Mouse (Mus musculus) midbrain, embryonic 16.5 days (tissue): Measurements from ENCODE around the gene Plxnd1. TPM values are rescaled to one million over a fixed set of nuclear protein-coding genes. Genes with fewer than 3 reads are reported as not detected.

ENCODE experiments used
- ATAC-seq: fragments of 200-750 bp; cut with Nextera tagmentation; 2 replicates; pipeline ENCODE4 v1.8.0; 2017; ENCODE audit warnings: moderate TSS enrichment
- H3K27ac ChIP-seq: fragments of 300-500 bp; sonication (generic); 2 replicates; pipeline ENCODE4 v1.5.1; 2014; ENCODE audit warnings: mild to moderate bottlenecking, low read length, mixed read lengths
- H3K27me3 ChIP-seq: fragments of 300-500 bp; sonication (generic); 2 replicates; pipeline ENCODE4 v1.6.1; 2014; ENCODE audit warnings: low read depth, low read length, mixed read lengths; ENCODE audit not compliant: control insufficient read depth, insufficient read depth
- H3K36me3 ChIP-seq: fragments of 300-500 bp; sonication (generic); 2 replicates; pipeline ENCODE4 v1.6.1; 2014; ENCODE audit warnings: mild to moderate bottlenecking, low read length, moderate library complexity, mixed read lengths; ENCODE audit not compliant: control insufficient read depth, insufficient read depth
- H3K4me1 ChIP-seq: fragments of 300-500 bp; sonication (generic); 2 replicates; pipeline ENCODE4 v1.6.1; 2014; ENCODE audit warnings: mild to moderate bottlenecking, low read length, mixed read lengths; ENCODE audit not compliant: control insufficient read depth, insufficient read depth
- H3K4me2 ChIP-seq: fragments of 300-500 bp; sonication (generic); 2 replicates; pipeline ENCODE4 v1.6.1; 2014; ENCODE audit warnings: mild to moderate bottlenecking, low read length, mixed read lengths
- H3K4me3 ChIP-seq: fragments of 300-500 bp; sonication (generic); 2 replicates; pipeline ENCODE4 v1.5.1; 2014; ENCODE audit warnings: low read depth, mild to moderate bottlenecking, low read length, moderate library complexity, mixed read lengths
- H3K9ac ChIP-seq: fragments of 300-500 bp; sonication (generic); 2 replicates; pipeline ENCODE4 v1.6.1; 2014; ENCODE audit warnings: low read depth, low read length, mixed read lengths
- H3K9me3 ChIP-seq: fragments of 300-500 bp; sonication (generic); replicated peaks from 2 replicates; pipeline ENCODE4 v1.6.1; 2014; ENCODE audit warnings: mild to moderate bottlenecking, low read length, mixed read lengths; ENCODE audit not compliant: control insufficient read depth, poor library complexity, severe bottlenecking
- WGBS: fragments of 180-500 bp; shearing (Covaris S2); extraction: QIAGEN DNeasy Blood & Tissue Kit; methylation state at CpG from one replicate; pipeline ENCODE4 v1.1.7; 2014; 5-methylcytosine and 5-hydroxymethylcytosine counted together
- polyA plus RNA-seq: library from polyadenylated mRNA; unstranded; fragments of >200 nt; fragmentation: Nextera tagmentation; extraction: Ambion mirVana; gene quantifications from 2 replicates; pipeline ENCODE4 v1.2.1, GENCODE M21; 2015

The Plxnd1 gene
- polyA plus RNA-seq, 1 experiment from 2014 or later = 7.5 TPM

GRCm38 (mm10) chr6:115957681-115958080 is 37.1 kb downstream of the Plxnd1 start:
- 41% methylated on average over 6 of the region's 6 CpGs for WGBS

GRCm38 (mm10) chr6:115956922-115957601 is 37.7 kb downstream of the Plxnd1 start:
- no peaks in the 10 kb centered on the region for H3K9me3 ChIP-seq
- H3K4me3 ChIP-seq = no peak overlapping the region
- WGBS = 39% methylated on average over 15 of the region's 16 CpGs
- H3K27ac ChIP-seq = no peak overlapping the region
- no peaks in the 10 kb centered on the region for H3K36me3 ChIP-seq
- no peak overlapping the region for H3K9ac ChIP-seq
- ATAC-seq = no peak; the same call in 1 of the 2 replicates
- peaks cover 6% of the 10 kb centered on the region; the same call in 1 of the 2 replicates for H3K4me1 ChIP-seq
- H3K27me3 ChIP-seq = no peaks in the 10 kb centered on the region
- H3K4me2 ChIP-seq = no peak overlapping the region

More at GRCm38 (mm10) chr6:115957681-115958080, 37.1 kb downstream of the Plxnd1 start:
- H3K4me2 ChIP-seq = no peak overlapping the region
- no peak overlapping the region for H3K4me3 ChIP-seq
- H3K9ac ChIP-seq = no peak overlapping the region
- H3K9me3 ChIP-seq = no peaks in the 10 kb centered on the region
- H3K27me3 ChIP-seq = no peaks in the 10 kb centered on the region
- H3K4me1 ChIP-seq = peaks cover 6% of the 10 kb centered on the region; the same call in 1 of the 2 replicates
- no peak for ATAC-seq
- no peaks in the 10 kb centered on the region for H3K36me3 ChIP-seq
- no peak overlapping the region for H3K27ac ChIP-seq

DNA sequence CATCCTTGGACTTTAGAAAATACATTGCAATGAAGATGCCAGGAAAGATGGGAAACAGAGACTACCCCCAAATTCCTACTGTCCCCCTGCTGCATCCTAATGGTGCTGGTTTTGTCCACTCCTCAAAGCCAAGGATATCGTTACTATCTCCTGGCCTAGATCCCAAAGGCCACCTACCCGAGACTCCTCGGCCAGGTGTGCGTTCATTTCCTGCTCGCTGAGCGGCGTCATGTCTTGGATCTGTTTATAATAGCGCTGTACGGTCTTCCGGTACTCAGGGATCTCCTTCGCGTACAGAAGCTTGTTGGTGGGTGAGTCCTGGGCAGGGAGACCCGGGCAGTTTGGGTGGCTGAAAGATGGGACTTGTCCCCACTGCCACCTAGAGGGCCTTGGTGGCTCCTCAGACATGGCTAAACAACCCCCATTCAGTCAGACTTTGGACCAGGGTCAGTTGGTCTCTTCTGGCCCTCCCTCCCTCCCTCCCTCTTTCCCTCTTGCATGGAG is 38.3 kb downstream of the Plxnd1 start:
- Histone ChIP-seq H3K4me3 (no peak overlapping the region), H3K9me3 (no peaks in the 10 kb centered on the region), H3K27me3 (no peaks in the 10 kb centered on the region), H3K4me2 (no peak overlapping the region), H3K36me3 (no peaks in the 10 kb centered on the region), H3K4me1 (peaks cover 6% of the 10 kb centered on the region; the same call in 1 of the 2 replicates), H3K9ac (no peak overlapping the region), H3K27ac (no peak overlapping the region)
- no peak for ATAC-seq
- 89% methylated on average over 13 of the region's 13 CpGs for WGBS

- H3K4me2 ChIP-seq = no peak overlapping the region
- no peak for ATAC-seq
- no peaks in the 10 kb centered on the region for H3K9me3 ChIP-seq
- H3K27ac ChIP-seq = no peak overlapping the region
- peaks cover 6% of the 10 kb centered on the region; the same call in 1 of the 2 replicates for H3K4me1 ChIP-seq
- H3K4me3 ChIP-seq = no peak overlapping the region
- 85% methylated on average over 11 of the region's 11 CpGs for WGBS
- no peaks in the 10 kb centered on the region for H3K27me3 ChIP-seq
- H3K9ac ChIP-seq = no peak overlapping the region
- no peaks in the 10 kb centered on the region for H3K36me3 ChIP-seq
Observed at GRCm38 (mm10) chr6:115955664-115956063, 39.1 kb downstream of the Plxnd1 start.

DNA sequence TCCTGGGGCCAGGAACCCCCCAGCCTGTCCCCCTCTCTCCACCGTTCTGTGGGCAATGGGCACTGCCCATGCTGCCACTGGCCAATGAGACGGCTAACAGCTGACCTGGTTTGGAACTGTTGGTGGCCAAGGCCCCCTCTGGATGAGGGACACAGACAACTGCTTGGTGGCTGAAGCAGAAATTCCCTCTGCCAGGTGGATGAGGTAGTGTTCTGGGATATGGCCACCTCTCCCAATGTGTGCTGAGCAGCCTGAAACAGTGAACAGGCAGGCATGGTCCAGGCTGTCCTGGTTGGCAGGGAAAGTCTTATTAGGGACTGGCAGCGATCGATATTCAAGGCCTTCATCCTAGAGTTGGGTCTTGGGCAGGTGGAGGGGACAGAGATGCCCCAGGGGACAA is 39.6 kb downstream of the Plxnd1 start:
- WGBS = 82% methylated on average over 4 of the region's 4 CpGs
- Histone ChIP-seq H3K4me1 (peaks cover 6% of the 10 kb centered on the region; the same call in 1 of the 2 replicates), H3K27ac (no peak overlapping the region), H3K4me3 (no peak overlapping the region), H3K9ac (no peak overlapping the region), H3K4me2 (no peak overlapping the region), H3K36me3 (no peaks in the 10 kb centered on the region), H3K27me3 (no peaks in the 10 kb centered on the region), H3K9me3 (no peaks in the 10 kb centered on the region)
- no peak for ATAC-seq

DNA sequence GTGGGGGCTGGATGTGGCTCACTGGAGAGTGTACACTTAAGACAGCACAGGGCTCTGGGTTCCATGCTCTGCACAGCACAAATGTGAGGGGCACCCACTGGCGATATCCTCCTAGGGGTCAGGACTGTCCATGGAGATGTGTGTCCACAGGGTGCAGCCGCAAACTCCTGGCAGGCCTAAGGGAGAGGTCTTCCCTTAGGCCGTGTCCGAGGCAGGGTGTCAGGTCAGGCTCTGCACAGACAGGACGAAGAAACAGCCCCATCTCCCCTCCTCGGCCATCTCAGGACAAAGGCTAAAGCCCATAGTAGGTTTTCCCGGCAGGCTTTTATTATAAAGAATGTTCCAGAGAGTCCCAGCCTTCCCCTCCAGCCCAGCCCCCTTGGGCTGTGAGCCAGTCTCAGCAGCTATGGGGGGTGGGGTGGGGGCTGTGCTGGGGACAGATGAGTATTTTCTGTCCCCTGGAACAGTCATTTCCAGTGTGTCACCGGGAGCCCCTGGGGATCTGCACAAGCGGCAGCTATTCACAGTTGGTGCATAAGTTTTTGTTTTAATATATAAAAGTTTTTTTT is 40.2 kb downstream of the Plxnd1 start:
- Histone ChIP-seq H3K9me3 (no peaks in the 10 kb centered on the region), H3K36me3 (no peaks in the 10 kb centered on the region), H3K4me3 (no peak overlapping the region), H3K9ac (no peak overlapping the region), H3K27ac (no peak overlapping the region), H3K4me1 (peaks cover 6% of the 10 kb centered on the region; the same call in 1 of the 2 replicates), H3K4me2 (no peak overlapping the region), H3K27me3 (no peaks in the 10 kb centered on the region)
- ATAC-seq = no peak
- 66% methylated on average over 9 of the region's 9 CpGs for WGBS

DNA sequence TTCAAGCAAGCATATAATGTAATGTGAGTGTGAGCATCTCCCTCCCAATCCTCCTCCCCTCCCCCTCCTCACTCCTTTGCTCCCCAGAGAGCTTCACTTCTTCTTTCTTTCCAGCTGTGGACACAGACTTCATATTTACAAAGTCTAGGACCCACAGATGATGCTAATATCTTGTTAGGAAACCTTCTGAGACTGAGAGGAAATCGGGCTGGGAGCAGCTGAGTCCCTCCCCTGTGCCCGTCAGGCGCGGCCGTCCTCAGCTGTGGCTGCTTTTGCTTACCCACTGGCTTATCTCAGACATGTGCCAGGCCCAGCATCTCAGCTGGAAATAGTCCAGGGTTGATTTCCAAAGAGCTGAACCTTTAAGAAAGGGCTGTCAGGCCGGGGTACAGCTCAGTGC is 48.4 kb downstream of the Plxnd1 start:
- ATAC-seq = 0 out of 2 replicates have a peak, but pooled peaks have one; percentile 39
- 50% methylated on average over 6 of the region's 6 CpGs for WGBS

DNA sequence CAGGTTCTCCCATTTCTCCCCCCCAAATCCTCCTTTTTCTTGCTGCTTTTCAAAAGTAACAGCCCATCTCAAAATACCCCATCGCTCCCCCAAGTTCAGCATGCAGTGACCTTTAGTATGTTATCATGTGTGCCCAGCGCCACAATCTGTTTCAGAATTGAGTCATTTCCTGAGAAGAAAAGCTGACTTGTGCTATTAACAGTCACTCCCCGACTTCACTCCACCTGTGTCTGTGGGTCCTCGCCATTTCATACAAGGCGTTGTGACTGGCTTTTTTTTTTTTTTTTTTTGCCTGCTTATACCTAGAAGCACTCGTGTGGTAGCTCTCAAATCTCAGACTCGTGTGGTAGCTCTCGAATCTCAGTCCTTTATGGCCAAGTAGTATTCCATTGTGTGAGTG is 49.2 kb downstream of the Plxnd1 start:
- no peak overlapping the region for H3K9ac ChIP-seq
- no peak overlapping the region for H3K27ac ChIP-seq
- ATAC-seq = no peak
- no peaks in the 10 kb centered on the region for H3K9me3 ChIP-seq
- no peaks in the 10 kb centered on the region for H3K36me3 ChIP-seq
- H3K27me3 ChIP-seq = no peaks in the 10 kb centered on the region
- H3K4me2 ChIP-seq = no peak overlapping the region
- WGBS = 86% methylated on average over 8 of the region's 8 CpGs
- H3K4me1 ChIP-seq = no peaks in the 10 kb centered on the region
- no peak overlapping the region for H3K4me3 ChIP-seq

More for the DNA sequence above, 48.4 kb downstream of the Plxnd1 start:
- Histone ChIP-seq H3K4me2 (no peak overlapping the region), H3K36me3 (no peaks in the 10 kb centered on the region), H3K9me3 (no peaks in the 10 kb centered on the region), H3K27ac (no peak overlapping the region), H3K27me3 (no peaks in the 10 kb centered on the region), H3K4me3 (no peak overlapping the region), H3K4me1 (no peaks in the 10 kb centered on the region), H3K9ac (no peak overlapping the region)

GRCm38 (mm10) chr6:115944638-115945037 is 50.2 kb downstream of the Plxnd1 start, which contains the start of gene H1foo:
H1foo (plus strand) TSS chr6:115944938.
- Histone ChIP-seq H3K9me3 (no peaks in the 10 kb centered on the region), H3K27ac (no peak within 1 kb of the TSS), H3K27me3 (no peaks in the 10 kb centered on the region), H3K36me3 (no peaks in the 10 kb centered on the region), H3K9ac (no peak within 1 kb of the TSS), H3K4me2 (no peak within 1 kb of the TSS), H3K4me1 (no peaks in the 10 kb centered on the region), H3K4me3 (no peak within 1 kb of the TSS)
- ATAC-seq = no peak
- WGBS = 86% methylated on average over 5 of the region's 5 CpGs
